Mouse (Mus musculus) spleen, postnatal 36 days (tissue): ENCODE data around the gene Uox.

Experiments used
- DNase-seq, 2 experiments: peaks; one replicate each; pipeline ENCODE4 v3.0.0; 2022; ENCODE audit warnings: low spot score in 2 of 2, mixed read lengths in 1 of 2

Uox gene

DNA sequence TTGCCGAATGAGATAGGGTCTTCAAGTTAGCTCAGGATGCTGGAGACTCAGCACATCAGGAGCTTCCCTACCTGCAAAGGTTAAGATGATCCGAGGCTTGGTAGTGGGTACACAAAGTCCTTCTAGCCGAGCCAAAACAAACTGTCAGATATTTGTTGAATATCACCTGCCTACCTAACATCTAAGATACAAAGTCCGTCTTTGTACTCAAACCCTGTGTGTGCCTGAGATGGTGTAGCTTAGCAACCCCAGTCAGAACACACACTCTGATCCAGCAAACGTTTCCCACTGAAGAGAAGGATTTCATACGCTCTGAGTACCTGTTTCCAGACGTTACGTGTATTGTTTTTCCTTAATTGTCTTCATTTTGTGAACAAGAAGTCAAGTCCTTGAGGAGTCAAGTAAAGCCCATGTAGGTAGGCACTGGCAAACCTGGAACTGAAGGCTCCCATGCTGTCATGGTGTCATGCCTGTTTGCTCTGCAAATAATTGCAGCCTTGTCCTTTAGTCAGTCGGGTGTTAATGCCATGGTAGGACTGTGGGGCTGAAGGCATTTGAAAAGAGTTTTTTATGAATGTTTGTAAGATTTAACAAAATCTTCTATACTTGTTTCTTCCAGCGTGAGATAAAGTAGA lies at the start of gene Uox:
Uox (plus strand) TSS at position 279 of the 635 bp plus-strand sequence.
- no peak for DNase-seq

DNA sequence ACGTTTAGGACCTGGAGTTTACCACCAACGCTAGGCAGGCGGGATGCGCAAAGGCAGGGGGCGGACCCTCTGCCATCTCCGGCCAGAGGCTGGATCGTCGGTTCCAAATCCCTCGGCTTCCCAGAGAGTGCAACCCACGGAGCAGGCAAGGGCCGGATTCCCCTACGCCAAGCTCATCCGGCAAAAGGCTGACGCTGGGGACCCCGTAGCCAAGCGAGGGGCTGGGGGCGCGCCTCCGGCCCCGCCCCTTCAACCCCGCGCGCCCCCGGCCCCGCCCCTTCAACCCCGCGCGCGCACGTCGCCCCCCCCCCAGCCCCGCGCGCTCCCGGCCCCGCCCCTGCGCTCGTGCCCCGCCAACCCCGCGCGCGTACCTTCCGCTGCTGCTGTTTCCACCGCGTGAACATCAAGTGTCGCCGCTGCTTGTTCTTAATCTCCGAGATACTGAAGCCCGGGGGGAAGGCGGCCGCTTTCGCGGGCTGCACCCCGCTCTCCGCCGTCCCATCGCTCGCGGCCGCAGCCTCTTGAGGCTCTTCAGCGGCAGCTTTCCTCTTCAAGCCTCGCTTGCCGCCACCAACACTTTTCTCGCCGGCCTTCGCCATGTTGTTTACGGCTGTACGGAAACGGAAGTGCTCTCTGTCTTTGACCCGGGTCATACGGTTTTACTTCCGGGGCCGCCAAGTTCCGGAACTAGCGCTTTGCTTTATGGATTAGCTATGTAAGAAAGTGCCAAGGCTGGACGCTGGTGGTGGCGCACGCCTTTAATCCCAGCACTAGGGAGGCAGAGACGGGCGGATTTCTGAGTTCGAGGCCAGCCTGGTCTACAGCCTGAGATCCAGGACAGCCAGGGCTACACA lies 49.2 kb upstream of the Uox start, which contains the start of gene Rpf1:
Rpf1 (minus strand) TSS at position 632 of the 854 bp plus-strand sequence.
- DNase-seq: peak; percentile 88 to 91

DNA sequence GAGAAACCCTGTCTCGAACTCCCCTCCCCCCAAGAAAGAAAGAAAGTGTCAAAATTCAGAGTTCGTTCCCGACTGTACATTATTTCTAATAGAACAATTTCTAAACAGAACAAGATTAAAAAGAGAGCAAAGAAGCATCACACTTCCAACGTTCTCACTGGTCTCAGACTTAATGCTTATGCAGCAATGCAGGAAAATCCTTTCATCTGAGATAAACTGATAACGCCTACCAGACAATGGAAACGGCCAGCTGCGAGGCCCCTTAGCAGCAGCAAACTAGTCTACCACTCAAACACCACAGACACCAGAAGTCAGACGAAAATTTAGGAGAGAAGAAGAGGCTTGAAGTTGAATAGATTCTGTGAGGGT lies 48.6 kb upstream of the Uox start:
- DNase-seq: no peak

DNA sequence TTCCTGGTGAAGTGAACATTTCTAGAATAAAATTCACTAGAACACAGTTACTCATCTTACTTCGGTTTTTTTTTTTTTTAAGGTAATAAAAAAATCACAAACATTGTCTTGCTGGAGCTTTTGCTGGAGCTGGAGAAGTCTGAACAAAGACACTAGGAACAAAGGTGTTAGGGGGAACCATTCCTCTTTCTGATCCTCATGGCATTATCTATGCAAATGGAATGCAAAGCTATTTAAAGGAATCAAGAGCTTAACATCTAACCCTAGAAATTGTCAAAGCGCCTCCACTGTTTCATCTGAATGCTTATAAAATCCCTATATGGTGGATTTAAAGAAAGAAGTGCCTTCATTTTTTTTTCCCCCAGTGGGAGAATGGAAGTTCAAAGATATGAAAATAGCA lies 41.9 kb upstream of the Uox start:
- no peak for DNase-seq

DNA sequence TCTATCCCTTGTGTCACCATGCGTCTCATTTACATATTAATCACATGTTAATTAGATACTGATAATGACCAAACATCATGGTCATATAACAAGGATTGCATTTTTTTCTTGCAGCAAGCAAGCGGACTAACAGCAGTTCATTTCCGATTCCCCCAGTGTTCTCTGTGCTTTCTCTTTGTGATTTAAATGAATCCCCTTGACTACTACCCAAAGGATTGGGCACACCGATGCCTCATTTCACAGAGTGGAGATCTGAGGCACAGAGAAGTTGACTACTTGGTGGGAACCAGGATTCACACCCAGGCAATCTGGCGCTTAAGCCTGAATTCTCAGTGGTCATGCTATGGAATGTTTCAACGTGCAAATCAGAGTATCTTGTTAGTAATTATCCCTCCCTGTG lies 35.2 kb upstream of the Uox start:
- DNase-seq: no peak

DNA sequence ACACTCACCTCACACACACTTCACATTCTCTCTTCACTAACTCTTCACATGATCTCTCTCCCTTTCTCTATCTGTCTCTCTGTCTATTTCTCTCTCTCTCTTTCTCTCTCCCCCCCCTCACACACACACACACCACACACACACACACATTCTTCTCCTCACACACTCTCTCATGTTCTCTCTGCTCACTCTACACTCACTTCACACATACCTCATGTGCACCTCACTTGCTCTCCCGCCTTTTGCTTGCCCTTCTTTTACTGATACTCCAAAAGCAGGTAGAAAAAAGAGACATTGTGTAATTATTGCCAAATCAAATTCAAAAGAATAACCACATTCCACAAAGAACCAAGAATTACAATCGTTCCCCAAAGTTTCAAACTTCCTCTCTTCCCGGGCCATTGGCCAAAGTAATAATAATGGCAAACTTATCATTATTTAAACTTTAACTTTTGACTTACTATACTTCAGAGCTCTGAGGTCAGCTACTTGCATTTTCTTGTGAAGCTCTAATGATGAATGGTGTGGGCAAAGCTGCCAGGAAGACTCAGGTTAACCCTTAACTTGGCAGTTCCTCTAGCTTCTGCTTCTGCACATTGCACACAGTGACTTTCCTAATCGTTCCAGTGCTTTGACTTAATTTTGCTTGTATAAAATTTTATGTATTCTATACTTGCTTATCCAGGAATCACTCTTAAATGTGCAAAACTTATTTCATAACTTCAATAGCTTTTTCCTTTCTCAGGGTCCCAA lies 29.5 kb upstream of the Uox start:
- DNase-seq: no peak

DNA sequence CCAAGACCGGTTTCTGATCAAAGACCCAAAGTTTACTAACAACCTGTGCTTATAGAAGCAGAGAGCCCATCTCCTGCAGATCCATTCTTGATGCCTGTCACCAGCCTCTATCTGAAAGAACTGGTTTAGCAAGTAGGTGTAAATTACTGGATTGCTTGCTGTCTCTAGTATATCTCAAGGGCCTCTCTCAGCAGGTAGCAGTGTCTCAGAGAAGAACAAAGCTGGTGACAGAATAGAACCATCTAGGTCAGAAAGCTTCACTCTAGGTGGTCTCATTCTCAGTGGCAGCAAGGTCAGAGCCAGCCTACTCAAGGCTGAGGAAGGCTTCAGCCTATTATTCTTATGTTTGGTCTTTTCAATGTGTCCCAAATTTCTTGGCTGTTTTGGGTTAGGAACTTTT lies 26.6 kb upstream of the Uox start:
- DNase-seq: no peak

DNA sequence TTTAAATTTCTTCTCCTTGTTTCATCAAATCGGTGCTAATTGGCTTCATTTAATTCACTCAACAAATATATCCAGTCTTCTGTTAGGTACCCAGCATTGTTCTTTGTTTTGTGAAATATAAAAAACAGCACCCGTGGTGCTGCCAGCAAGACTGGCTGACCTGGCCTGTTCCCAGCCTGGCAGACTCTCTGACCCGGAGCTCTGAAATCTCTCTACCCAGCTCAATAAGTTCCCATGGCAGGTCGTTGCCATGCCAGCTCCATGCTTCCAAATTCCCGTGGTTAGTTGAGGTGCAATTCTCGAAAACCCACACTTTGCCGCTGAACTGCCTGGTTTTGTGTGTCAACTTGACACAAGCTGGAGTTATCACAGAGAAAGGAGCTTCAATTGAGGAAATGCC lies 15.4 kb upstream of the Uox start:
- DNase-seq: no peak

DNA sequence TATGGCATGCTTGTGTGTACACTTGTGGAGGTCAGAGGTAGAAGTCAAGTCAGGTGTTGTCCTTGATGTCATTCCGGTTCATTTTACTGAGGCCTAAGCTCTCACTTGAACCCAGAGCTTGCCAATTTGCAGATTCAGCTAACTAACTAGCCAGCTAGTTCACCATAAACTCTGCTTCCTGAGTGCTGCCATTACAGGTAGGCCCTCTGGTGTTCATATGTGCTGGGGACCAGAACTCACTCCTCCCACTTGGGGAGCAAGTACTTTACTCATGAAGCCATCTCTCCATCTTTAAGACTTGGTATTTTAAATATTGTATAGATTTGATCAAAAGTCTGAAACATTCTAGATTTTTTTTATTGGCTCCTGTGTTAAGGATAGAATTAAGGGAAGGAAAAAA lies 13.7 kb upstream of the Uox start:
- DNase-seq: no peak

DNA sequence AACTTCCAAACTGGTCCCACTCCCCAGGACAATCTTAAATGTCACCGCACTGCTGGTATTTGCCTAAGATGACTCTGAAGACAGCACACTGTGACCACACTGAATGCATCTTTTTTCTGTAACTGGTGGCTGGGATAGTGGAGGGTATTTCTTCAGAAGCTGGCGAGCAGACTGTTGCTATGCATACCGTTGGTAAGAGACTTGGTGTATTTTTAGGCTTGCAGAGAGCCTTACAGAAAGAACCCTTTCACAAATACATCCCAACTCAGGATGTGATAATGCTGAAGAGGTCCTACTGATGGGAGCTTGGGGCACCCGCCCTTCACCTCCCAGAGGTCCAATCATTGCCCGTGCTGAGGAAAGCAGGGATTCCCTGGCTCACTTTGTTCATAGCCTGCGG lies 12.7 kb upstream of the Uox start:
- no peak for DNase-seq

DNA sequence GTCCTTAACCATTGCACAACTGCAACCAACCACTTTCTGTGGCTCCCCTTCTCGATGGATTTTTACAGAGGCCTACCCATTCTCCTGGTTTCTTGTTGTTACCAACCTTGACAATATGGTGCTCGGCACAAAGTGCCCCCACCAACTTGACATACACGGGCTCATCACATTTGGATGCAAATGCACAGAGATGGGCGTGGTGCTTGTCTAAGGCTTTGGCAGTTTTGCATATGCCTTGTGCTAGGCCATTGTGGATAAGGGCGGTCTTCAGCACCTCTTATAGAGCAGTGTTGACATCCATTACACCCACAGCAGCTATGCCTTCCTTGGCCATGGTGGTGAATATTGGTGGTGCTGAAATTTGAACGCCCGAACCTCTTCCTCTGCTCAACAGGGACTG lies 7.3 kb upstream of the Uox start:
- no peak for DNase-seq

DNA sequence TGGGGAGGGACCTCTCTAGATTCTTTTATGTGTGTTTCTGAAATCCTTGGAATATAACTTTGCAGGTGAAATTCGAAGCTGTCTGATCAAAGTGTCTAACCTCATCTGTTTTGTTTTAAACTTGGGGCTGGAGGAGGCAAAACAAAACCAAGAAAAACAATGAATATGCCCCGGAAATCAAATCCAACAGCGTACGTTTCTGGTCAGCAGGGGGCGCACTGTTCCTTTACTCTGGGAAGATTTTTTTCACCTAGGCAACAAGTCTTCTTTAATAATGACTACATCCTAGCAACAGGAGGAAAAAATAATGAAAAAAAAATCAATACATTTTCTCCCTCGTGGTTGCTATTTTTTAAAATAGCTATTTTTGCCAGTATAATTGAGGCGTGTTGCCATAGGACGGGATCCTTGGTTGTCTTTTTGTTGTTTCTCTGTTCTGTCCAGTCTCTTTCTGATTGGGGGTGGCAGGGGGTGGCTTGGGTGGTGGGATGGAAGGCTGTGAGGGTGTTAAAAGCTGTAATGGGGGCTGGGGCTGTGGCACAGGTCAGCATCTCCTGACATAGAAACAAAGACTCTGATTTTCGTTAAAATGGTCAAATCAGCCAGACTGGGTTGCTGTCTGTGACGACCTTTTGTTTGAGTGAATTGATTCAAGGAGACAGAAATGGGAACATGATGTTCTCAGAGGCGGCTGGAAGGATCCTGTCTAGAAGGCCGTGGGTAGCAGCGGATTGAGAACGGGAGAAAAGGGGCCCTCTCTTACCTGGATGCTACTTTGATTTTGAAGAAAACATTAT lies 5.8 kb upstream of the Uox start:
- DNase-seq: peak; percentile 24 to 52

DNA sequence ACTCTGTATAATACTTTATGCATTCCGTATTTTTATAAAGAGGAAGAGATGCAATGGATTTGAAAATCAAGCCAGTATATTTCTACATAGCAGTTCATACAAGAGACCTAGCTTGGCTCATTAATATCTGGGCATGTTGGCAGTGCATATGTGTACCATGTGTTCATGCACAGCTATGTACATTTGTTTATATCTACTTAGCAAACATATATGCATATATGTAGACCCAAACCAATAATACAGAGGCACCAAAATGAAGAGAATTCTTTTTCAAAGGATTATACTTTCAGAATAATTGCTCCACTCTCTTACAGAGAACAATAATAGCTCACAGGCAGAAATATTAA lies 5.2 kb upstream of the Uox start:
- DNase-seq: no peak

DNA sequence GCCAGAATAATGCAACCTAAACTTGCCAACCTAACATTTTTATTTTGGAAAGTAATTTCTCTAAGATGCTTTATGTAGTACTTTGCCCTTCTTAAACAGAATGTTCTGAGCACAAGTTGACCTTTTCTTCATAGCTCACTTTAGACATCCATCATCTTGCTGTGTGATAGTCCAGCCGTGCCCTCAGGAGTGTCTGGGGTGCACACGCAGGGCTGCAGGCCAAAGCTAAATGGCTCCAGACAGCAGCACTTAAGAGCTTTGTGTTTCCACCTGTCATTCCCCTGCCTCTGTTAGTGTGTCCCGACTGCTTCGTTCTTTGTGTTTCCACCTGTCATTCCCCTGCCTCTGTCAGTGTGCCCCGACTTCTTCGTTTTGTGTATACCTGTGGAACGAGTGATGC lies 2.9 kb upstream of the Uox start:
- no peak for DNase-seq

DNA sequence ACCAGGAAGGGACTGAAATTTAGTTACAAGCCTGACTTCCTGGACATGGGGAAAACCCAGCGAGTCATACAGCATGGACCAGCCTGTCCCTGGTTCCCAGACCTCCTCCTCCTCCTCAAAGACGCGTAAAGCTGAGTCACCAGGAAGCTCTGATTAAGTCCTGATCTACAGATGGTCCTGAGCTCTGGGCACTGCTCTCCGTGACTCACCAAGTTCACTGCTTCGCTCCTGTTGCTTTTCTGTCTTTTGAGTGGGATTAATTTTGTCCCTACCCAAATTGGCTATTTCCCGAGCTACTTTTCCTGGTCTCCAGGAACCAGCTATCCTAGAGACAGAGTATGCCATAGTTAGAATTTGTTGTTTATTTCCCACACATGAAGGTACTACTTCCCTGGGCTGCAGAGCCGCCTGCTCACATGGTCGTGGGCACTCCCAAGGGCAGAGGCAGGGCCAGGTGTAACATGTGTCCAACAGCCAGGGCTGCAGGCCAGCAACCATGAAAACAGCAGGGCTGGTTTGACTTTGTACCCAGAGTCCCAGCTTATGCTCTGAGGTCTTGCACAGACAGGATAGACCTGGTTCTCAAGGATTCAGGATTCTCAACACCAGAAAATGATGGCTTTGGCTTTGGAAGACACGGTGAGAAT lies 2.2 kb upstream of the Uox start:
- DNase-seq: no peak

DNA sequence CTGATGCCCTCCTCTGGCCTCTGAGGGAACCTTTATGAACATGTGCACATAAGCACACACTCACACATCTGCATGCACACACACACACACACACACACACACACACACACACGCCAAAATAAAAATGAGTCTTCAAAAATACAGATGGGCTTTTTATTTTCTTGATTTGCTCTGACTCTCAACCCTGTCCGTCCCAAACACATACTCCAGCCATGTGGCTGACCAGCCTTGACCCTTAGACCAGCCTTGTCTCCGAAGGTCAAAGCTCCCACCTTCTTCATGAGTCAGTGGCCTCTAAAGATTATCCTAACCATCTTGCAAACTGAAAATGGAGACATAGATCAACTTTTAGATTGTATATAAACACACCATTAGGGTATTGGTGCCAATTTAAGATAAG lies 632 bp upstream of the Uox start:
- DNase-seq: no peak

DNA sequence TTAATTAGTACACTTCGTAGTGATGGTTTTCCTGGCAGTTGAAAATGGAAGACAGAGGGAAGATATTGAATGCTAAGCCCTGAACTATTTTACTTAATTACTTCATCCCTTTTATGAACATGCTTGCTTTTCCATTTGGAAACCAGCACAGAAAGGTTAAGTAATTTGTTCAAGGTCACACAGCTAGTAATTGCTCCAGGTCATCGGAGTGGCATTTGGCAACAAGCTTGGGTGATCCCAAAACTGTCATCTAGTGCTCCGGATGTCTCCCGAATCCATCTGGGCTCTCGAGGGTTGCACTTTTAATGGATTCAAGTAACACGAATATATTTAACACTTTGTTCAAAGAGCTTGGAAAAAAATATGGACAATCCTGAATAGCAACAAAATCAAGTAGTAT lies 713 bp downstream of the Uox start:
- DNase-seq: no peak

DNA sequence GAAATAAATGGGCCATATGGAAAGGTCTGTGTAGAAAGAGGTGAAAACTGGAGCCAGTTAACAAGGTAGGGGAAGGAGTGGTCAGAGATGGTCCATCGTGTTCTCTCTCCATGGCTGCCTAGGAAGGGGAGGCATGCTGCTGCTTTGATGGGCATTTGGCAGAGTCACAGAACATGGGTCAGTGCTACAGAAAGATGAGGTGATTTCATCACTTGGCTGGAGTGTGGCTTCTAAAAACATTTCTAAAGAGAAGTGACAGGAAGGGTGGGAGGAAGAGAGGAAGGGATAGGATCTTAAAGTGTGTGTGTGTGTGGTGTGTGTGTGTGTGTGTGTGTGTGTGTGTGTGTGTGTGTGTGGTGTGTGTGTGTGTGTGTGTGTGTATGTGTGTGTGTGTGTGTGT lies 1.1 kb downstream of the Uox start:
- DNase-seq: no peak

DNA sequence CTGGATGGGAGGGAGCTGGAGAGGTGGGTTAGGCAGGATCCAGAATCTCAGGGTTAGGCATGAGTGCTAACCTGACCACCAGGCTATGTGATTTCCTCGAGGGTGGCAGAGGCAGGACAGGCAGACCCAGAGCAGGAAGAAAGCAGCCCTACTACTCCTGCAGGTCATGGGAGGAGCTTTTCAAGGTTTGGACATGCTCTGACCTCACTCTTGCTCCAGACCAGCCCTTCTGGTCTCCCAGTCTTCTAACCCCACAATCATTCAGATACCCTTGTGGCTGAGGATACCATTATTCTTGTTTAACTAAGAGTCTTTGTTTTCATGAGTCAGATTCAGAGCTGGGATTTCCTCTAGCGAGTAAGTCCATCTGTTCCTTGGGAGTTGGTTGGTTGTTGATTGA lies 7.4 kb downstream of the Uox start:
- no peak for DNase-seq

DNA sequence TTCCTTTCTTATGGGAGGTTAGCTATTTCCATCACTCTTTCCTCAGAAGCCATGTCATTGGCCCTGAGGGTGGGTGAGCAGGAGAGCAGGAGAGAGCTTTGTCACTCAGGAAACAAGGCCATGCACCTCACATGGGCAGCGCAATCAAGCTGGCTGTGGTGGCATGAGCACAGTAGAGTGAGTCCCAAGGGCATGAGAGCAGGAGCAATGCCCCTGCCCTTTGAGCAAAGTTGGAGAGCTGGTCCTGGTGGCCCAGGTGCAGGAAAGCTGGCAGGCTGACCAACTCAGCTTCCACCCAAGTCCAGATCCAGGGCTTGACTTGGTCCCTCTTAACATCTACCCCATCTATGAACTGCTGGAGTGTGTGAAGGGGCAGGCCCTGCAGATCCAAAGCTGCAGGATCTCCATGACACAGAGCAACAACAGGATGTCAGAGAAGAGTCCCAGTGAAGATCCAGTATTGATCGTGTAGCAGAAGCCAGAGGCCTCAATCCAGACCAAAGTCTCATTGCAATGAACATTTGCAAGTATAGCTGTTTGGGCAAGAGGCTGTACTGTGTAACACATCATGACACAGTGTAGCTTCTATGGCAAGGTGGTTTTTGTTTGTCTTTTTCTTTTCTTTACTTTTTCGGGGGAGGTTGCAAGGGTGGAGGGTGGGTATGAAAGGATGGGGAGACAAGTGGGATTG lies 10.0 kb downstream of the Uox start:
- DNase-seq: no peak

DNA sequence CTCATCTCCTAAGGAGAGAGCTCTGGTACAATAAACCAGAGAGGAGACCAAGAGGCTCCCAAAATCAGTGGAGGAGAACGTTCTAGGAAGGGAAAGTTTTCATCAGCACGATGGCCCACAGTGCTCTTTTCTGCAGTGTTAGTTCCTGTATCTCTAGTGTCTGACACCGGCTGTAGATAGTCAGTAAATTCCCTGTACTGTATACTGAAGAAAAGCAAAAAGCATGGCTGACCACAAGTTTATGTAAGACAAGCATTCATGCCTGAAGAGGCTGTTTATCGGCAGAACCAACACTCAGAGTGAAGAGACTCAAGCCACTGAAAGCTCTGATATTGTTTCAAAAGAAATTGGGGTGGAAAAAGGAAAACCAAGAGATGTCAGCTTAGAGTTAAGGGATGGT lies 13.3 kb downstream of the Uox start:
- DNase-seq: no peak
